Mouse (Mus musculus) olfactory bulb, adult 2 months (tissue): ENCODE measurements around the gene Tmem37.

Experiments
- CTCF ChIP-seq: fragments of 200-500 bp; IDR thresholded peaks from 2 replicates; pipeline ENCODE4 v1.5.1; 2012; ENCODE audit warnings: low read depth, mild to moderate bottlenecking, low read length, moderate library complexity; ENCODE audit not compliant: insufficient read depth
- POLR2A ChIP-seq: fragments of 200-500 bp; IDR thresholded peaks from 2 replicates; pipeline ENCODE4 v1.6.1; 2012; ENCODE audit warnings: mild to moderate bottlenecking, low read depth, low read length, moderate library complexity; ENCODE audit not compliant: insufficient read depth

DNA sequence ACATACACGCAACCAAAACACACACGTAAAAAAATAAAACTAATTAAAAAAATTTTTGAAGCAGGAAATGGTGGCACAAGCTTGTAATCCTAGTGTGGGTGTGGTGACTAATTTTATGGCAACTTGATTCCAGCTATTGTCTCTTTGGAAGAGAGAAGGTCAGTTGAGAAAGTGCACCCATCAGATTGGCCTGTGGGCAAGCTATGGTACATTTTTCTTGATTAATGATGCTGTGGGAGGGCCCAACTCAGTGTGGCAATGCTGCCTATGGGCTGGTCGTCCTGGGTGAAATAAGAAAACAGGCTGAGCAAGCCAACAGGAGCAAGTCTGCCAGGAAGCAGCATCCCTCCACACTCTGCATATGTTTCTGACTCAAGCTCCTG lies 27.3 kb upstream of the Tmem37 start:
- no peak for TF ChIP-seq POLR2A
- no peak for TF ChIP-seq CTCF
